Mouse (Mus musculus): ENCODE measurements around the gene Sgcd. TPM values are rescaled to one million over a fixed set of nuclear protein-coding genes. Genes with fewer than 3 reads are reported as not detected.
A peak's percentile ranks its signal among the peaks of the same experiment; 100 is the strongest.

Sgcd gene
- total and polyA plus RNA-seq, 2 experiments from 2014 or later: 5.8 to 24.4 TPM

DNA sequence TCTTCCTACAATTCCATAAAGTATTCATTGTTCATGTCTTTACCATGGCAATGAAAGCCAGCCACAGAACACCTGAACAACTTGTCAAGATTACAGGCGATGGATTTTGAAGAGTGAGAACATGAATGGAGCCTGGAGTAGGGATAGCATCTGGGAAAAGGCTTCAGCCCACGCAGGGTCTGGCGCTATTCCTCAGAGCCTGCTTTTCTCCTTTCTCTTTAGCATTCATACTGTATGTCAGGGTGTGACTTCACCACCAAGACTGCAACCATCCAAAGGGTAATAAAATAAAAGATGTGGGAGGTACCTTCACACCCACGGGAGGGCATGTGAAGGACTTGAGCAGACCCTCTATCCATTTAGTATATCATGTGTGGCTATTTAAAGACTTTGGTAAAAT, 720.2 kb downstream of the Sgcd start:
- H3K4me2 ChIP-seq (ENCODE audit: low read depth, low read length): no peak overlapping the region
- no peaks in the 10 kb centered on the region for H3K36me3 ChIP-seq (replicated peaks; ENCODE audit: control insufficient read depth, insufficient read depth, low read length)
- no peak for DNase-seq (ENCODE audit: low spot score)
- H3K4me1 ChIP-seq (ENCODE audit: control insufficient read depth, insufficient read depth): 0 out of 2 replicates have a peak, but pooled peaks cover 10% of the 10 kb centered on the region
- H3K9ac ChIP-seq (replicated peaks; ENCODE audit: low read depth, low read length): no peak overlapping the region
- H3K4me3 ChIP-seq (ENCODE audit: low read depth, low read length): no peak overlapping the region
- no peak overlapping the region for H3K27ac ChIP-seq (ENCODE audit: low read depth)
- no peak for ATAC-seq (ENCODE audit: insufficient read depth, low read depth)
- no peaks in the 10 kb centered on the region for H3K9me3 ChIP-seq (replicated peaks; ENCODE audit: control insufficient read depth, low read length)
- no peaks in the 10 kb centered on the region for H3K27me3 ChIP-seq (ENCODE audit: control insufficient read depth, insufficient read depth, low read length)
- 75% methylated on average over 4 of the region's 4 CpGs for WGBS
- TF ChIP-seq CTCF (IDR thresholded peaks at IDR 0.05; ENCODE audit: low read depth): no peak
- TF ChIP-seq EP300 (IDR thresholded peaks at IDR 0.05; ENCODE audit: low read depth): no peak

DNA sequence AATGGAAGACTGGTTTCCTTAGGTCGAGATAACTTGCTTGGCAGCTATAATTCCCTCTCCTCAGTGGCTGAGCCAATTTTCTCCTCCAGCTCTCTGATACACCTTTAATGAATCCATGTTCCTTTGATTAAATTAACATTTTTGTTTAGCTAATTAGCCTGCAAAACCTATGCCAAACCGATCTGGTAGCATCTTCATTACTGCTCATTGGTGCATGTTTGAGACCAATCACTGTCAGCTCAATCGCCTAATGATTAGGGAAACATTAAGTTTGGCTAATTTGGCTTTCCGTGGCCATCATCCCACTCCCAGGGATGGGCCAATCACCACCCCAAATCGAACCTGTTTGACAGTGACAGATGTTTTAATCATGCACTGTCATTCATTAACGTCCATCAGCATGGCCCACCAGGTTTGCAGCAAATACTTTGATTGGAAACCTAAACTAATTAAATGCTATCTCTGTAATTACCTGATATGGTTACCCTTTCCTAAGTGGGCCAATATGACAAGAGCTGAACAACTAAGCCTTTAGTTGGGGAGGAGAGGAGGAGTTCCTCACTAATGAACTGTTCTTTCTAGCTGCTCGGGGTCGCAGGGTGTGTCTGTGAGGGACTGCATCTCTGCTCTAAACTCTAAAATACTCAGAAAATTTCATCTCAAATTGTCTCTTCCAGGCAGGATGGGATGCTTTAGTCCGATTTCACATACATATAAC, 724.3 kb downstream of the Sgcd start:
- no peak for ATAC-seq (ENCODE audit: insufficient read depth, low read depth)
- H3K4me3 ChIP-seq (ENCODE audit: low read depth, low read length): no peak overlapping the region
- H3K36me3 ChIP-seq (replicated peaks; ENCODE audit: control insufficient read depth, insufficient read depth, low read length): no peaks in the 10 kb centered on the region
- H3K9ac ChIP-seq (replicated peaks; ENCODE audit: low read depth, low read length): no peak overlapping the region
- H3K4me1 ChIP-seq (ENCODE audit: control insufficient read depth, insufficient read depth): 0 out of 2 replicates have a peak, but pooled peaks cover 5% of the 10 kb centered on the region
- no peaks in the 10 kb centered on the region for H3K27me3 ChIP-seq (ENCODE audit: control insufficient read depth, insufficient read depth, low read length)
- TF ChIP-seq EP300 (IDR thresholded peaks at IDR 0.05; ENCODE audit: low read depth): no peak
- TF ChIP-seq CTCF (IDR thresholded peaks at IDR 0.05; ENCODE audit: low read depth): no peak
- no peaks in the 10 kb centered on the region for H3K9me3 ChIP-seq (replicated peaks; ENCODE audit: control insufficient read depth, low read length)
- no peak overlapping the region for H3K4me2 ChIP-seq (ENCODE audit: low read depth, low read length)
- DNase-seq (ENCODE audit: low spot score): no peak
- WGBS: 82% methylated on average over 9 of the region's 9 CpGs
- H3K27ac ChIP-seq (ENCODE audit: low read depth): no peak overlapping the region

DNA sequence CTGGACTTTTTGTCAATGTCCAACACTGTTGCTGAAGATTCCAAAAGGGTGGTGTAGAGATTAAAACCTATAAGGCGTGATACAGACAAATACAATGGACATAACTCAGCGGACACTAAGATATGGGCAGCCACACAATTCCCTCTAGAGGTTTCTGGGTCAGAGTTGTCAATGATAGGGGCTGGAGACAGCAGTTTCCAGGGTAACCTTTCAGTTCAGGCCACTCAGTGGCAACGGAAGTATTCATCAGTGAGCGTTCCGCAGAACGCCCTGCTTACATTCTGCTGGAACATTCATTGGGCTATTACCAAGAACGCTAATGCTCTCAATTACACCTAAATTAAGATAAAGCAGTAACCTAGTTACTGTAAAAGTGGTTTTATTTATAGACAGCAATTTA, 738.5 kb downstream of the Sgcd start:
- no peaks in the 10 kb centered on the region for H3K9me3 ChIP-seq (replicated peaks; ENCODE audit: control insufficient read depth, low read length)
- H3K36me3 ChIP-seq (replicated peaks; ENCODE audit: control insufficient read depth, insufficient read depth, low read length): no peaks in the 10 kb centered on the region
- ATAC-seq (ENCODE audit: insufficient read depth, low read depth) (0 out of 2 replicates have a peak, but pooled peaks have one; percentile 11), DNase-seq (ENCODE audit: low spot score) (peak; percentile 21)
- H3K4me3 ChIP-seq (ENCODE audit: low read depth, low read length): no peak overlapping the region
- no peak overlapping the region for H3K27ac ChIP-seq (ENCODE audit: low read depth)
- TF ChIP-seq CTCF (IDR thresholded peaks at IDR 0.05; ENCODE audit: low read depth) (no peak), EP300 (IDR thresholded peaks at IDR 0.05; ENCODE audit: low read depth) (no peak)
- no peaks in the 10 kb centered on the region for H3K27me3 ChIP-seq (ENCODE audit: control insufficient read depth, insufficient read depth, low read length)
- whole genome bisulfite sequencing: 41% methylated on average over 7 of the region's 7 CpGs
- 0 out of 2 replicates have a peak overlapping the region, but pooled peaks have one; percentile 18 for H3K4me2 ChIP-seq (ENCODE audit: low read depth, low read length)
- H3K4me1 ChIP-seq (ENCODE audit: control insufficient read depth, insufficient read depth): peaks cover 28% of the 10 kb centered on the region
- H3K9ac ChIP-seq (replicated peaks; ENCODE audit: low read depth, low read length): no peak overlapping the region

DNA sequence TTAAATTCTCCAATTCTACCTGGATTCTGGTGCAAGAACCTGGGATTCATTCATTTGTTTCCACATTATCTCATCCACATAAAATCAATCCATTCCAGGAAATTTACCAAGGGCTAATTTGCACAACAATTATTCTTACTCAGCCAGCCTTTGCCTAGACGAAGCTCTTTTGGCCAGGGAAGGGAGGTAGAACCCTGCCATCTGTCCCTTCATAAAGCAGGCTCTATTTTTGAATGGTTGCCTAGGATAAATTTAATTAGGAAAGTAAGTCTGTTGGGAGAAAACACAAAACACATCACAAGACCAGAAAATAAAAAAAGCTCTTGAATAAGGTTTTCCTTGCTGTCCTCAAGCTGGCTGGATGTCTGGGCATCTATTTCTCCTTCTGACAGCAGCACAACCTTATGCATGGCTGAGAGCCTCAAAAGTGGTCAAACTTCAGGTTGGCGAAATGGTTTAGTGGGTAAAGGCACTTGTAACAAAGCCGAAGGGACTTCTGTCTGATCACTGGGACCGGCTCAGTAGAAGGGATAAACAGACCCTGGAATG, 740.4 kb downstream of the Sgcd start:
- ATAC-seq (ENCODE audit: insufficient read depth, low read depth): no peak
- H3K9ac ChIP-seq (replicated peaks; ENCODE audit: low read depth, low read length): no peak overlapping the region
- no peaks in the 10 kb centered on the region for H3K9me3 ChIP-seq (replicated peaks; ENCODE audit: control insufficient read depth, low read length)
- WGBS: 86% methylated on average over 4 of the region's 4 CpGs
- no peak overlapping the region for H3K4me2 ChIP-seq (ENCODE audit: low read depth, low read length)
- H3K27me3 ChIP-seq (ENCODE audit: control insufficient read depth, insufficient read depth, low read length): no peaks in the 10 kb centered on the region
- no peaks in the 10 kb centered on the region for H3K36me3 ChIP-seq (replicated peaks; ENCODE audit: control insufficient read depth, insufficient read depth, low read length)
- H3K27ac ChIP-seq (ENCODE audit: low read depth): no peak overlapping the region
- no peak for TF ChIP-seq EP300 (IDR thresholded peaks at IDR 0.05; ENCODE audit: low read depth)
- TF ChIP-seq CTCF (IDR thresholded peaks at IDR 0.05; ENCODE audit: low read depth): no peak
- H3K4me1 ChIP-seq (ENCODE audit: control insufficient read depth, insufficient read depth): peaks cover 28% of the 10 kb centered on the region
- H3K4me3 ChIP-seq (ENCODE audit: low read depth, low read length): no peak overlapping the region
- DNase-seq (ENCODE audit: low spot score): no peak

DNA sequence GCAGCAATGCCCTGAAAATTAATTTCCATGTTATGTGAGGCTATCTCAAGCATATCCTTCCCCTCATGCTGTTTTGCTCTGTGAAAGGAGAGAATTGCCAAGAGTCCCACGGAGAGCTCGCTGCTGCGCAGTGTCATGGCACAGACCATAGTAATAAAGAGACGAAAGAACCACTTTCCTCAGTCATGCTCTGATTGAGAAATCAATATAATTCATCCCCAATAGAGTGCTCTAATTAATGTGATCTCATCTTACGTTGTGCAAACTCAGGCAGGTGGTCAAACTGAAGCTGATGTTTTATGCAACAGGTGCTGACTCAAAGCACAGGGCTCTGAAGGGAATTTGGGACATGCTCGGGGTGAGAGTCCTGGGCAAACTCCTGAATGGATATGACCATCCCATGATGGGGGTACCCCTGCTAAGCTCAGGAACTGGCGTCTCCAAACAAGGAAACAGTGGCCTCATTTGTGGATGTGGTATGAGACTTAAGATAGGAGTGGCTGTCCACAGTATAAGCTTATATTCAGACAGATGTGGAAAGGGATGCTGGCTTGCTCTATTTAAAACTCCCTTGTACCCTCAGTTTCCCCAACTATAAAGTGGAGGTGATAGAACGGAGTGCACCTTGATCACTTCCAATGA, 740.9 kb downstream of the Sgcd start:
- Histone ChIP-seq H3K4me3 (ENCODE audit: low read depth, low read length) (no peak overlapping the region), H3K4me2 (ENCODE audit: low read depth, low read length) (no peak overlapping the region), H3K27ac (ENCODE audit: low read depth) (no peak overlapping the region), H3K4me1 (ENCODE audit: control insufficient read depth, insufficient read depth) (peaks cover 28% of the 10 kb centered on the region), H3K36me3 (replicated peaks; ENCODE audit: control insufficient read depth, insufficient read depth, low read length) (no peaks in the 10 kb centered on the region), H3K9ac (replicated peaks; ENCODE audit: low read depth, low read length) (no peak overlapping the region), H3K9me3 (replicated peaks; ENCODE audit: control insufficient read depth, low read length) (no peaks in the 10 kb centered on the region), H3K27me3 (ENCODE audit: control insufficient read depth, insufficient read depth, low read length) (no peaks in the 10 kb centered on the region)
- no peak for TF ChIP-seq EP300 (IDR thresholded peaks at IDR 0.05; ENCODE audit: low read depth)
- no peak for TF ChIP-seq CTCF (IDR thresholded peaks at IDR 0.05; ENCODE audit: low read depth)
- ATAC-seq (ENCODE audit: insufficient read depth, low read depth) (no peak), DNase-seq (ENCODE audit: low spot score) (no peak)
- 86% methylated on average over 8 of the region's 8 CpGs for WGBS

All from heart, postnatal 0 days (tissue).